Mouse (Mus musculus) testis, adult 2 months (tissue): Measurements from ENCODE around the gene BC055324.

ENCODE experiments used
- CTCF ChIP-seq: fragments of 200-500 bp; IDR thresholded peaks from 2 replicates; pipeline ENCODE4 v1.5.1; 2012; ENCODE audit warnings: low read depth, mild to moderate bottlenecking, inconsistent platforms, low read length, moderate library complexity; ENCODE audit not compliant: control insufficient read depth, insufficient read depth, insufficient replicate concordance
- POLR2A ChIP-seq: fragments of 200-500 bp; IDR thresholded peaks from 2 replicates; pipeline ENCODE4 v1.6.1; 2012; ENCODE audit warnings: low read depth, mild to moderate bottlenecking, inconsistent platforms, low read length, moderate library complexity; ENCODE audit not compliant: control insufficient read depth

DNA sequence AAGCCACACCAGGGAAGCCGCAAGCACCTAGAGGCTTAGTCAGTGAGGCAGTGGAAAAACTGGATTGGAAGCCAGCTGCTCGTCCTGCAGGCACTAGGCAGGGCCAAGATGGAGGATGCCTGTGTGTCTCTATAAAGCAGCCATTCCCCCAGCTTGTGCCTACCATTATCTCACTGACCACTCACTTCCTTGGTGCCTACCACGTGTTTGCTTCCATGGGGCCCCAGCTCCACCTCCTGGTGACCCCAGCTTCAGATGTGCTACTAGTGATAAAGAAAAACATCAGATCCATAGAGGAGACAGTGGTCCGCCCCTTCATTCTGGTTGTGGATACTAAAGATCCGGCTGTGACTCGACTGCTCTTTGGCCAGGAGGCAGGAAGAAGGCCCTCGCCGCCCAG lies 62.8 kb downstream of the BC055324 start:
- TF ChIP-seq POLR2A = no peak
- no peak for TF ChIP-seq CTCF
